Mouse (Mus musculus) thymus, postnatal 10 days (tissue): ENCODE results near the gene Nsf.
"Not testable (repeated sequence)": the region's sequence is repeated elsewhere in the genome, so short reads cannot be mapped to it uniquely, and the experiment has no call there.

Experiments
- DNase-seq, 2 experiments: peaks; one replicate each; pipeline ENCODE4 v3.0.0; 2021; ENCODE audit warnings: low spot score in 2 of 2

Nsf gene

DNA sequence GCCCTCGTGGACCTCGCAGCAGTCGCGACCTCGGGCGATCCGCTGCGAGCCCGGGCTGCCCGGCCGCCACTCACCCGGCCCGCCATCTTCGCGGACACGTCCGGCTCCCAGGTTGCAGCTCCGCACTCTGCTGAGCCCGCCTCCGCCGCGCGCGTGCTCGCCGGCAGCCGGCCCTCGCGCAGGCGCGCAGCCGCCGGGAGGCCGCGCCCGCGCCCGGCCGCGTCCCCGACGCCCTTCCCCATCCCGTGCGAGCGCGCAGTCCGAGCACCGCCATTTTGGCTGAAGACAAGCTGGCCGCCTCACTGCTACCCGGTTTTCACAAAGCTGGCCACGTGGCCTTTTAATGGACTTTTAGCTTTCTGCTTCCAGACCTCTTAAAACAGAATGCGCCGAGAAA lies at the start of gene Nsf:
Gene Nsf (minus strand): TSS at position 161 of the 397 bp plus-strand sequence.
- peak; percentile 56 to 65 for DNase-seq

DNA sequence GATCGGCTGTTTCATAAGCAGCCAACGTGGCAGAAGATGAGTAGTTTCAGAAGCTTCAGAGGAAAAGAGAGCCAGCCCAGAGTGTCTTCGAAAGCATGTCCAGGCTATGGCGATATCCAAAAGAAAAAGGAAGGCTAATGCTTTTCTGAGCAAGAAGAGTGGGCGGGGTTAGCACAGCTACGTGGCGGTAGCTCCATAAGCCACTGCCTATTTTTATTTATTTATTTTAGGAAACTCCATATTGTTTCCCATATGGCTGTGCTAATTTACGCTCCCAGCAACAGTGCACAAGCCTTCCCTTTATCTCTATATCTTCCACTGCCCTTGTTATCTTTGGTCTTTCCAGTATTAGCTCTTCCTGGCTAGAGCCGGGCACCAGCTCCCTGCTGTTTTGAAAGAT lies 49.5 kb upstream of the Nsf start:
- DNase-seq = no peak

DNA sequence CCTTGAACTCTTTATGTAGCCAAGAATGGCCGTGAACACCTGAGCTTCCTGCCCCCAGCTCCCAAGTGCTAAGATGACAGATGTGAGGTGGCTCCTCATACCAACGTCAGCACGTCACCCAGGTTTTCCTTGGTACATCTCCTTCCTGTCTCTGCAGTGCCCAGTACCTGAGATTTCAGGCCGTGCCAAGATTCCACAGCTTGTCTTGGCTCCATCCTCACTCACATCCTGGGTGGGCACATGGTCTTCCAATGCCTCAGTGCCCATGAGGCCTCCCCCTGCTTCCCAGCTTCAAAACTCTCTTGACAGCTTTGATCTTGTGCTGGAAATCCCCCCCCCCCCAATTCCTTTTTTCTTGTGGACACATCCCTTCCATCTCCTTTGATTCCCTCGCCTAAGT lies 48.3 kb upstream of the Nsf start:
- DNase-seq = no peak

DNA sequence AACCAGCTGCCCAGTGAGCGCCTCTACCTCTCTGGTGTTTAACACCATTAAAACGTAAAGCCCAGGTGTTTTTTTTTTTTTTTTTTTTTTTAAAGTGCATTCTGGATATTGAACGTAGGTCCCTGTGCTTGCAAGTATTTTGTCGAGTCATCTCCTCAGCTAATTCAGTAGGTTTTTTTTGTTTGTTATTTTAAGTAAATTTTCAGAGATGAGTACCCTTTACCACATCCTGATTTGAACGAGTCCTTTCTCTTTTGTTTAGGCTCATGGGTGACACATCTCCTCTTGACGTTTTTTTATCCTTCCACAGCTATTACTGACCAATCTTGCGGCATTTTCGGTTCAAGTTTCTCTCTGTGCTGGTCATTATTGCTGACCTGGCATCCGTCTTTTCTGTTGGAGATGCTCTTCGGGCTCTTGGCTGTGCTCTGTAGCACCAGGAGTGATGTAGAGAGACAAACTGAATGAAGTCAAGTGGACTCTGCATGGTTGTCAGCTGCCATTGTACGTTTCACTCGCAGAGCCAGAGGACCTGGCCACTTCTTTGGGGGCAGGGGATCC lies 47.6 kb upstream of the Nsf start:
- DNase-seq = no peak

DNA sequence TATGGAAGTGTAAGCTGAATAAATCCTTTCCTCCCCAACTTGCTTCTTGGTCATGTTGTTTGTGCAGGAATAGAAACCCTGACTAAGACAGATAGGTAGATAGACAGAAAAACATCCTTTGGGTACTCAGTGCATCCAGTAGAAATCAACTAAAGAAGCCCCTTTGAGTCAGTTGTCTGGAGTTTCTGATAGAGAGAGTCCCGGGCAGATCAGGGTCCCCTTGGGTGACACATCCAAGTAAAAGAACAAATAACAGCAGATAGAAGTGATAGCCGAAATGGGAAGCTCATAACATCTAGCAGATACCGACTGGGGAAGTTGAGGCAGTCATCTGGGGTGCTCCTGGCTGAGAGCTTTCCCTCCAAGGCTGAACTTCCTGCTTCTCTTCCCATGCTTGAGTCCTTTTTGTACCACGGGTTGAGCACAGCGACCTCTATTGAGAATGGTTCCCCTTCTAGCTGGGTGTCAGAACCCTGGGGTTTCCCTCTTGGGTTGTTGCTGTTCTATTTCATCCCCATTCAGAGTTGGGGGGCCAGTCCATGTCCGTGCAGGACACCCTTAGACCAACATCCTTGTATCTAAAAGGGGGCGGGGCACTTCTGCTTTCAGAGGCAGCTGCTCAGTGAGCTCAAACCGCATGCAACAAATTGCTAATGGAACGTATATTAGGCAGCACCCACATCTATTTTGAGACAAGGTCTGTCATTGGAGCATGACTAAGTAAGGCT lies 47.0 kb upstream of the Nsf start:
- DNase-seq = no peak

DNA sequence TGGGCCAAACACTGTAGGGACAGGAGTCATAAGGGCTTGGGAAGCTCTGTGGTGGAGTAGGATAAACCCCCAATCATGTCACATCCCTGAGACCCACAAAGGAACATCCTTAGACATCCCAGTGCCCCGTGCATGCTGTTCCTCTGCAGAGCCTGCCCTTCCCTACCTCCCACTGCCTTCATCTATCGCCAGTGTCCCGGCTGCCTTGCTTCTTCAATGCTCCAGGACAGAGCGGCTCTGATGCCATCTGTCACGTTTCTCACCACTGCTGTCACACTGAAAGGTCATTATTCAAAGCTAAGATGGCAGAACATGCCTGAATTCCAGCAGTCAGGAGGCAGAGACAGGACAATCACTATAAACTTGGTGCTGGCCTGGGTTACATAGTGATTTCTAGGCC lies 44.9 kb upstream of the Nsf start:
- DNase-seq = no peak

DNA sequence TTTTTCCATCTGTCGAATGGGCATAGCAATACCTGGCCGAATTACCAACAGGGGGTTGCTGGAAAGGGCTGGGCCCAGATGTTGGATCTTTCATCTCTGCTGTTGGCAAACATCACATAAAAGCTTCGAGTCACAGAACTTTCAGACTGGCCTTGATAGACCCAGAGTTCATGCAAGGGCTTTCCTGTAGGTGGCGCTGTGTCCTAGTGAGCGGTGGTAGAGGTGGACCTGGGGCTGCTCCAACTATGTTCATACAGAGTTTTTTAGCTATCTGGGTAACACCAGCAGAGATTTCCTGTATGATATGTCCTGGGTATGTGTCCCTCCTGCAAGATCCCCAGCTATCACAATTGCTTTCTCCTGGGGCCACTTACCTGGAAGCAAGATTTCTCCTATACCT lies 43.5 kb upstream of the Nsf start:
- DNase-seq = peak; percentile 4 to 42

DNA sequence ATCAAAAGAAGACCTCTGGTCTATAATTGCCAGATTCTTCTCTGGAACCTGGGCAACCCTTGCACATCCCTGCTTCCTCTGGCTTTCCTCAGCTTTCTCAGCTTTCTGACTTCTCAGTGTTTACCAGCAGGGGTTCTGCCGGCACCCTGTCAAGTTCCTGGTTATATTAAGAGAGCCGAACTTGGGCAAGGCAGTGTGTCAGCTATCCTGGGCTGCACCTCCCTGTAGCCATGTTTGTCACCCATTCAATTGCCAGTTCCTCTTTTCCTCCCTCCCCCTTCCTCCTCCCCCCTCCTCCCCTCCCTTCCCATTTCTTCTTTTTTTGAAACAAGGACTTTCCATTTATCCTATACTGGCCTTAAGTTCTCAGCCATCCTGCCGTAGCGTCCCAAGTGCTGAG lies 38.8 kb upstream of the Nsf start:
- DNase-seq = no peak

DNA sequence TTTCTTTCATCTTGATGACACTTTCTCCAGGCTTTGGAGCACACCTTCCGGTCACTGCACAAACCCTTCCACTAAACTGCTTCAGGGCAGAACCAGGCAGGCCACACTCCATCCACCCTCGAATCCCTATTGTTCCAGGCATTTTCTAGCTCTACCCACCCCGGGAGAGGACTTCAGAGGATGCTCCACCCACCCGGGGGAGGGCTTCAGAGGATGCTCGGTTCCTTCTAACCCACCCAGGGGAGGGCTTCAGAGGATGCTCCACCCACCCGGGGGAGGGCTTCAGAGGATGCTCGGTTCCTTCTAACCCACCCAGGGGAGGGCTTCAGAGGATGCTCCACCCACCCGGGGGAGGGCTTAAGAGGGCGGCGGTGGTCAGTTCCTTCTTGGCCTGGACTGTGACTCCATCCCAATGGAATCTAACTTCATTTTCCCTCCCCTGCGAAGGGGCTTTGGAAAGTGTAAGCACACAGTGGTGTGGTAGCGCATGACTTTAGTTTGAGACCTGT lies 36.2 kb upstream of the Nsf start:
- DNase-seq = not testable (repeated sequence)

DNA sequence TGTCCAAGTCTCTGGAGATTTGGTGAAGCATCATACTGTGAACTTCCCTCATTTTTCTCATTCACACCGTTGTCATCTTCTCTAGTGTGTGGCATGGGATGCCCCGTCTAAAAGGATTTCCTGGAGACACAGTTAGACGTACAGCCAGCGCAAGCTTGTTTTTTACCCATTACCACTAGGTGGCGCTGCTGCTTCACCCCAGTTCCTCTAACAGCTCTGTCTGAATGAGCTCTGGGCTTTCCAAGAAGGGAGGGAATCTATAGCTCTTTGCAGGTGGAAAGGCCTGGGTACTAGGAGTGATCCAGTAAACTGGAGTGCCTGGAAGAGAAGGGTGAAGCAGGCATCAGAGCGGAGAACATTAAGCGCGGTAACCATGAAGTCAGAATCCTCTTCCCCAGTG lies 33.6 kb upstream of the Nsf start:
- peak; percentile 16 to 72 for DNase-seq

DNA sequence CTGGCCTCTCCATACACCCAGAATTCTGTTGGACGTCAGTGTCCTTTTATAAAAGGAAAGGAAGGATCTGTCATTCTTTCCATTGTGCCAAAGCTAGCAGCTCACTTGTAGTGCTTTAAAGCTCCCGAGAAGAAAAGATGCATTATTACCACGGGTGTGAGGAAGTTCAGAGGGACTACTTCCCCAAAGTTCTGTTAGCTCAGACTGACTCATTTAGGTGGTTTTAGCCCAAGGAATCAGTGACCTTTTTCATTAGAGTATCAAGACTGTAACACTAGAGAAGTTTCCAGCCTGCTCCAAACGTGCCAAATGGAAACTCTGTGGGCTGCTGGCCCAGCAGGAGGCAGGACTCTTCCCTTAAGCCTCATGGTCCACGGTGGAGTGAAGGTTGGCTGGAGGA lies 30.2 kb upstream of the Nsf start:
- DNase-seq = no peak

DNA sequence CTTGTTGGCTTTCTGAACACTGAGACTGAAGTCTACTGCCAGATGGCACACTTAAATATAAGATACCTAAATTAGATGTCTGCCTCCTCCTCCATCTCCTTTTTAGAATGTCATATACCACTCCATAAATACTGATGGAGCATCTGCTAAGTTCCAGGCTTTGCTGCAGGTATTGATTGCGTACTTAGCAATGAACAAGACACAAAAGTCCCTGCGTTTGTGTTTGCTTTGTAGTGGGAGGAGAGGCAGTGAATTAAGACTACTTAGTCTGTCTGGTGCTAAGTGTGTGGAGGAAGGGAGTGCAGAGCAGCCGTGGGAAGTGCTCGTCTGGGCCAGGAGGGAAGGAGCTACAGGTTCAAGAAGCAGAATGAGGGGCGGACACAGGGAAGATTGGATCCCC lies 28.0 kb upstream of the Nsf start:
- no peak for DNase-seq

DNA sequence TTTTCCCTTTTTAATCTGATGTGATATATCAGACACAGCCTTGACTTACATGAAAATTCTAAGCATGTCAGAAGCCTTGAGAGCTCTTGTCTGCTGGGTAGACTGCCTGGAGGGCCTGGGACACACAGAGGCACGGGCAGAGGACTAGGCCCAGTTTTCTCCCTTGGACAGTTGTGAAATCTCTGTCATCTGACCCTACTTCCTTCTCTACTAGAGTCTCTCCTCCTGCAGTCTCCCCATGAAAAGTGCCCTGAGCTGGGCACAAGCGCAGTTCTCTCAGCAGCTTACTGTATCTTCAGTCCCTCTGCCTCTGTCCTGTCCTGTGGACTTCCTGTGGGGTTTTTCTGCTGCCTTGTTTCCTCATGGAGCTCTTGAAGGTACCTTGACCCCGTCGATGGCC lies 25.5 kb upstream of the Nsf start:
- no peak for DNase-seq

DNA sequence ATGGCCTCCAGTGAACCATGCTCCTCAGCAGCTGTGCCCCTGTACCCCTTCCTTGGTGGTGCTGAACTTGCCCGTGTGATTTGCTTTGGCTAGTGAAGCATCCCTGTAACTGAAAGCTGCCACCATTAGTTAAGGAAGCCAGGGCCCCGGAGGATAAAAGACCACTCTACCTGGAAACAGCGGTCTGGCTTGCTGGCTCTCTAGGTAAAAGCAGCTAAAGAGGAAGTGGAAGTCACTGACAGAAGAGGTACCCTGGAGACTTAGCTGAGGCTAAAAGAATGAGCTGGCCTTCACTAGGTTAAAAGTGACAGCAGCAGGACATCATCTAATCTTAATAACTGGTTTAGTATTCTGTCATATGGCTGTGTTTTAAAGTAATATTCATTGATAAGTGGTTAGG lies 17.0 kb upstream of the Nsf start:
- DNase-seq = no peak

DNA sequence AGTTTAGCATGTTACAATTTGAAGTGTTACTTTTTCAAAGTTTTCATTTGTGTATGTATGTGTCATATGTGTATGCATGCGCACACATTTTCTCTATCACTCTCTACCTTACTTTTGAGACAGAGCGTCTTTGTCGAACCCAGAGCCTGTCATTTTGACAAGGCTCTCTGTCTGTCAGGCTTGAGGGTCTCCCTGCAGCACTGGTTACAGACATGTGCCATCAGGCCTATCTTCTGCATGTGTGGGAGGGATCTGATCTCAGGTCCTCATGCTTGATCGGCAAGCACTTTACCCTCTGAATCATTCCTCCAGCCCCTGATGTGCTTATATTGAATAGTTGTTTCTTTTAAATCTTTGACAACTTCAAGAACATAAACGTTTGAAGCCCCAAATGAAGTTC lies 15.4 kb upstream of the Nsf start:
- DNase-seq = no peak

DNA sequence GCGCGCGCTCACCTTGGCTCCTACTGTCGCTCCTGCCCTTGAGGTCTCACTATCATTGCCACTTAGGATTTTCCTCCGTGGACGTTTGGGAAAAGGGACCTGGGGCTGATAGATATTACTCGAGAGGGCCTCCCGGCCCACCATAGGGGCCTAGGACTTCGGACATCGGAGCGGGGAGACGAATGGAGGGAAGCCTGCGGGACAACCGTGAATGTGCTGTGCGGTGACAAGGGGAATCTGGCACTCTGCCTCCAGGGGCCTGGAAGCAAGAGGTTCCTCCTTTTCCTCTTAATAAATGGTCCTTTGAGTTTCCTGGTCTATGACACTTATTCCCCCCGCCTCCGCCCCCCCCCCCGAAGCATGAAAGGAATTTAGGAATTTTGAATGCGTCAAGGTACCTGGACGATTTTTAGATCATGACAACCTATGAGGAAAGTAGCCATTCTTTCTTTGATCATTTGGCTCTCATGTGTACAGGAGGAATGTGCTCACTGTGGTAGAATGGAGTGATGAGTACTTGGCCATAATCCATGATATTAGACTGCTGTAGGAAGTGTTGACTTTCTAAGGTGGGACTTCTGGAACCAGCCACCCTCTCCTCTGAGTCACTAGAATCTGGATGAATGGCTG lies 13.4 kb upstream of the Nsf start:
- no peak for DNase-seq

DNA sequence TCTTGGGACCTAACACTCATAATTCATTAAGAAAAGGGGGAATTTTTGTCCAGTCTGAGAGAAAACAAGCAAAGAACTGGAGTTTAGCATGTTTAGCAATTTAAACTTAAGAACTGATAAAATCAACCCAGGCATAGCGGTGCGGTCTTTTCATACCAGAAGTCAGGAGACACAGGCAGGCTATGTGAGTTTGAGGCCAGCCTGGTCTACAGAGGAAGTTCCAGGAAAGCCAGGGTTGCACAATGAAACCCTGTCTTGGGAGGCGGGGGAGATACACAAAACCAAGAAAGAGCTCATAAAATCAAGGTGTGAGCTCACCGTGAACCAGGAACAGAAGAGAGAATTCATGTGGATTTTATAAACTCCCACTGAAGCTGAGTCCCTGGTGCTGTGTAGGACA lies 3.0 kb upstream of the Nsf start:
- DNase-seq = no peak

DNA sequence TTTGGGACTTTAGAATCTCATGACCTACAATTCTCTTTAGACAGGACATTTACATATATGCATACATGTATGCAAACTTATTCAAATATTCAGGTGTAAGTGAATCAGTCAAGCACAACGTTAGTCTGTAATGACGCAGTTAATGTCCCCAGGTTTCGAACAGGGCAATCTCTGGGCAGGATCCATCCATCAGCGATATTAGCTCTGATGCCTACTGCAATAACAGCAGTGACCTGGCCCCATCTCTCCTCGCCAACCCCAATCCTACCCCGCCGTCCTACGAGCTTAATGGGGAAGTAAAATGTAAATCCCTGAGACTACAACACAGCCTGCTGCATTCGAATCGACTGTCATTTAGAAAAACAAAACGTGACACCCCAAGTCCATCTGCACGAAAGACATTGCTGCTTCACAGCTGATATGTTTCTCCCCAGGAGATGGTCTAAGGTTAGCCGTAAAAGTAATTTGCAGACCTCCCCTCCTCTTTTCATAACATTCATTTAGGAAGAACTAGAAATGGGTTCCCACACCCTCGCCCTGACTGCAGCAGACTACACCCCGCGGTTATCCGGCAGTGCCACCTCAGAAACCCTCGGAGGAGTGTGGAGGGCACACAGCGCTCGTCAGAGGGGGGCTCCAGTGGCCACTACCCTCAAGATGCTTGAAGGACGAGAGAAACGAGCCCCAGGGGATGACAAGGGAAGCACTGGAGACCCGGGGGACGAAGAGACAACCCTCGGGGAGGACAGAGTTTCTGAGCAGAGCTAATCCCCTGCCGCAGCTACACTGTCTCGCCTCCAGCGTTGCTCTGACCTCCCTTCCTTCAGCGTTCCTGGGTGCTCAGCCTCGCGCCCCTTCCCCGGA lies 592 bp downstream of the Nsf start:
- peak in 1 of 2 experiments; percentile 33 for DNase-seq

DNA sequence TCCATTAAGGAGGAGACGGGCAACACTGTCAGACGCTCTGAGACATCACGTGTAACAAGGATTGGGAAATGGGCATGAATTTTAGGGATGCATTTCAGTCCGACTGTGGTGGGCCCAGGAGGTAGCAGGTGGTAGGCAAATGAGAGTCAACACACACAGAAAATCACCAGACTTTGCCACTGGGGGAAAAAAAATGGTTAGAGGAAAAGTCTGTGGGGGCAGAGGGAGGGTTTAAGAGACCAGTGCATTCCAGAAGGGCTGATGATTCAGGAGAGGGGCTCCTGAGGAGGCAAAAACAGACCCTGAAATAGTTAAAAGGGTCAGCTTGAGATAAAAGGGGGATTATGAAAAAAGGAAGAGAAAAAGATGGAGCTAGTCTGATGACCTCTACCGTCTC lies 1.2 kb downstream of the Nsf start:
- no peak for DNase-seq

DNA sequence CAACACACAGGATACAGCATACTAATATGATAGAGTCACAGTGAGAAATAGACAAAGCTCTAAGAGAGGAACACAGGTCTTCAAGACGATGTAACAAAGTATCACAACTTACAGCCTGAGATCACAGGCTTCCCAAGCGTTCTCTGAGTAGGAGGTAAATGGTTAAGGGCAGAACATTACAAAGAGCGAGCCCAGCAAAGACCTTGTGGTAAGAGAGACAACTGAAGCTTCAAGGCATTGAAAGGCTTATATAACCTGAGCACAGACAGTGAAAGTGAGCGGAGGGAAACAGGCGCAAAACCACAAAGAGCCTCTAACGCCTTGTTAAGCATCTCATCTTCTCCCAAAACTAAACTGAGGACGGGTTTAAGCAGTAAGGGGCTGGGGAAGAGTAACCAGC lies 2.8 kb downstream of the Nsf start:
- DNase-seq = peak in 1 of 2 experiments; percentile 14

DNA sequence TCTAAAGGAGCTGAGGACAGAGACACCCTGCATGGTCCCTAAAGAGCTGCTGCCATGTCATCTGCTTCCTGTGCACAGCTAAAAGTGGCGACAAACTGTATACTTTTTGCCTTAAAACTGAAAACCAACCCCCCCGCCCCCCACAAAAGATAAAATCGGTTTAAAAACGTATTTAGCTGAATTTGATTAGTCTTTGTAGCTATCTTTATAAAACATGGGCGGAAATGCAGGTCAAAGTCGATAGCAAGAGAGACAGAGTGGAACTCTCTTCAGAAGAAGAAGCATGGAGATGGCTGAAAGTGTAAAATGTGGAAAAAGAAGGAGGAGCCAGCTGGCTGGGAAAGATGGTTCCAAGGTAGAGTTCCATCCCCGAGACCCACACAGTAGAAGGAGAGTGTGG lies 4.9 kb downstream of the Nsf start:
- no peak for DNase-seq

DNA sequence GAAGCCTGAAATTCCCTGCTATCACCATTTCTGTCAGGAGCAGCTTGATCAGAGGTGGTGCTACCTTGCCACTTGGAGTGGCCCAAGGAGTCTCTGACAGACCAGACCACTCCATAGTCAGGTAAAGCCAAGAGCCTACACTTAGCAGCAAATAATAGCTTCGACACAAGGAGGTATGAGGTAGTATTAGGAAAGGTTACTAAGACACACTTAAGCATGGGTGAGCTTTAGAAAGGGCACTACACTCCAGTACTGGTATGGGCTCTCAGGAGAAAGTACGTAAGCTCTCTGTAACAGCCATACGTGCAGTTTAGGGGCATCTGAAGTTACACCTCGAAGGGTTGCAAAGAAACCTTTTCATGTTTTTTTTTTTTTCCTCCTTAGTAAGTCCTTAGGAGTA lies 11.1 kb downstream of the Nsf start:
- DNase-seq = no peak
